Mouse (Mus musculus): ENCODE measurements around the gene Tcaf2.

Gene Tcaf2

DNA sequence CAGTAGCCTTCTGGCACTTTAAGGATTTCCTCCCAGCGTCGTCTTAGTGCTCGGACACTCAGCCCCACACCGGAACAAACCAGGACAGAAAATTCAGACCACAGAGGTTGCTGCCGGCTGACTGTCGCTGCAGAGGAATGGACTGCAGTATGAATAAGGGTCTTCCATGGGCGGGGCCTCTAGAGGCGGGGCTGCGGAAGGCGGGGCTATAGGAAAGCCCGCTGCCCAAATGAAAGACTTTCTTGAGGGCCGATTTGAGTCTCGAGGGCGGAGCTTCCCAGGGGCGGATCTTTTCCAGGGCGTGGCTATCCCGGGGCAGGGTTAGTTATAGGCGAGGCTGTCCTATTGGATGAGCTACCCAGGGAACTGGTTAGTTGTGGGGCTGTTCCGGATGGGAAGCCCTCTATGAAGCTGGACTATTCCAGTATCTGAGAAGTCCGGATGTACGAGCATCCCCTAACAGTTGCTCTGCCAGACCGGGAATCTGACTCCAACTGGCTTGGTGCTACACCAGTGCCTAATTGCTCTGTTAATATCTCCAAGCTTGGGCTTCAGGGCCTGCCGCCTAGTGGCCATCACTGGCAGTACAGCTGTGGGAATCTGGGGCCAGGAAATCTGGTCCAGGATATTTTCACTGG is at the start of gene Tcaf2:
Gene Tcaf2 (minus strand): TSS at position 343 of the 638 bp plus-strand sequence.
- peak; percentile 45 to 70 for DNase-seq (ENCODE audit: low spot score in 2 of 2)

DNA sequence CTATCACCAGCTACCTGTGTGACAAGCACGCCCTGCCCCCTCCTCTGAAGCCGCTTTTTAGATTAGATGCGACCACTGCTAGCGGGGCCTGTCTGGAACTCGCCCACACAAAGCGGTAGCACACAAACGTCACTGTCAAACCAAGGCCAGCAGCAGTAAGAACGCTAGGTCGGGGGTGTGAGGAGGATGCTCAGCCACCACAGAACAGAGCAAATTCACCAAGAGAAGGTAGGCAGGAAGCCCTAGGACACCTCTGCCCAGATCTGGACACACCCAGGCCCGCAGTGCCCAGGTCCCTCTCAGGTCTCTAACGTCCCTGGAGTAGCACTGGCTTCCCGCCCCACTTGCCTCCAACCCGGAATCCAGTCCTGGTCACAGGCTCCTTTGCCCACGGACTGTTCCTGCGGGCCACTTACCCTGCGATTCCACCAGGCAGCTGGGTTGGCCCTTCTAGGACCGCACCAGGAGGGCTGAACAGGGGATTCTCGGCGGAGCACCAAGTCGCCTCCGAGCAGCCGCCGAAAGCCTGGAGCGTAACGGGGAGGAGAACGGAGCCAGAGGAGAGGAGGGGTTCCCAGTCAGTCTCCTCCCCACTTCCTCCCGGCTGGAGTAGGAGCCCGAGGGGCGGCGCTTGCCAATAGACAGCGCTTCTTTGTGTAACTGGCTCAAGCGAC is 47.6 kb upstream of the Tcaf2 start:
- no peak for DNase-seq (ENCODE audit: low spot score in 2 of 2)

DNA sequence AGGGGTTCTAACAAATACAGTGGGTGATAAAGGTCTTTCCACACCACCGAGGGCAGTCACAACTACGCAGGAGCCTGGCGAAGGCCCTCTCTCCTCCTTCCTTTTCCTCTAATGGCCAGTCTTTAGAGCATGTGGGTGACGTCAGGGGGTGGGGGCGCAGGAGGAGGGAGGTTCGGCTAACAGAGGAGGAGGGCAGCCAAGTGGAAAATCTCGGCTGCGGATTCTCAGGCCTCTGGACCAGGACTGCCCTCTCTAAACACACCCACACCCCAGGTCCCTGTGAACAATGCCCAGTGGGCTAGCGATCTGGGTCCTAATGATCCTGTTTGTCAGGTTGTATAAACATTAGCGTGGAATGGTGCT is 47.1 kb upstream of the Tcaf2 start:
- DNase-seq (ENCODE audit: low spot score in 2 of 2): no peak

DNA sequence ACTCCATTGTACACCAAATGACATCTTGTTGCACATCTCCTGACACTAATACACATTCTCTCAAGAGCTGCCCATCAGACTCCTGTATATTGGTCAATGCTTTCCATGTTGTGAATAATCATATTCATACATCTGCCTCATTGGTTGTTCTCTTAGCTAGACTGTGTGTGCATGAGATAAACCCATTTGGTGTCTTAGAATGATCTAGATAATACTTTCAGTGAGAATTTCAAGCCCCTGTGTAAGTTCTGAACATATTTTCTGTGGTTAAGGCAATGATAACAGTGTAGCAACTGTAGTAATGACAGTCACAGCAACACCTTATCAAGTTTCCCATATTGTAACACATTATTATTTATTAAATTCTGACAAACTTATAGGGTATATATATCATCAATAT is 44.7 kb upstream of the Tcaf2 start:
- no peak for DNase-seq (ENCODE audit: low spot score in 2 of 2)

DNA sequence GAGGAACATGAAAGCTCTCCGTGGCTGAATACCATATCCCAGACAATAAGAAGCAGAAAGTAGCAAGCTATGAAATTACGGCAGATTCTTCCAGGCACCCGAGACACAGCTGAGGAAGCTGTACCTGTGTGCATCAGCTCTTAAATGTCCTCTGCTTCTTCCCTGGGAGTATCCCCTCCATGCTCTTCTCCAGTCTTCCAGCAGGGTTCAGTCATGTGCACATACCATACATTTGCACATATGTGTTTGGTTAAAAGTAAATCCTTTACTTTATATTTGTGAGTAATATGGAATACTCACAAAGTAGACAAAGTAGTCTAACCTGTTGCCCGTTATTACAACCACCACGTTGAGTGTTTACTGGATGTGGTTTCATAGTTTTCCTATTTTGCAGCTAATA is 42.9 kb upstream of the Tcaf2 start:
- no peak for DNase-seq (ENCODE audit: low spot score in 2 of 2)

DNA sequence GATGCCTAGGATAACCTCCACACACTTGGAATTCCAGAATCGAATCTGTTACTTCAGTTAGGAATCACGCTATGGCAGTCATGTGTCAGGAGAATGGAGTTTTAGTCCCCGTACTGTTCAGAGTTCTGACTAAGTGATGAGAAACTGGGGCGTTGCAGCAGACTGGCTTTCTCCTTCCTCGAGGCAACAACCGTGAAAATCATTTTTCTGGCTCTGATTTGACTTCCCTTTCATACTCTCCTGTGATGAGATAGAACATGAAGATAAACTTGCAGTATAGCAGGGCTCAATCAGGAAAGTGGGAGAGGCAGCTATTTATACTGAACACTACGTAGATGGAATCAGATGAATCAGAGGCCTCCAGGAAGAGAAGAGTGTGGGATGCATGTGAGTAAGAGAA is 35.0 kb upstream of the Tcaf2 start:
- DNase-seq (ENCODE audit: low spot score in 2 of 2): no peak

DNA sequence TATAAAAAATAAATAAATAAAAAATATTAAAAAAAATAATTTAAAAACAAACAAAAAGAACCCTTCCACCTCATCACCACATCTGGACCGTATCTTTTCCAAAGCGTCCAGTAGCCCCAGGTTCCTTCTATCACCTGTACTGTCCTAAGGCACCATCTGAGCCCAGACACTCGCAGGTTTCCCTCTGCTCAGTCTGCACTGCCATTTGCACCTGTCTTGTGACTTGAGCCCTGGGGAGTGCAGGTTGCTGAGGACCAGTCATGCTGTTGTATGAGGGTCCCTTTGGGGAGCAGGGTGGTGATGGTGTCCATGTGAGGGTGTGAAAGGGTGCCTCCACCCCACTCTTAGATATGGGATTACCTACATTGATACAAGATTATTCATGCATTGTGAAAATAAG is 31.0 kb upstream of the Tcaf2 start:
- no peak for DNase-seq (ENCODE audit: low spot score in 2 of 2)

DNA sequence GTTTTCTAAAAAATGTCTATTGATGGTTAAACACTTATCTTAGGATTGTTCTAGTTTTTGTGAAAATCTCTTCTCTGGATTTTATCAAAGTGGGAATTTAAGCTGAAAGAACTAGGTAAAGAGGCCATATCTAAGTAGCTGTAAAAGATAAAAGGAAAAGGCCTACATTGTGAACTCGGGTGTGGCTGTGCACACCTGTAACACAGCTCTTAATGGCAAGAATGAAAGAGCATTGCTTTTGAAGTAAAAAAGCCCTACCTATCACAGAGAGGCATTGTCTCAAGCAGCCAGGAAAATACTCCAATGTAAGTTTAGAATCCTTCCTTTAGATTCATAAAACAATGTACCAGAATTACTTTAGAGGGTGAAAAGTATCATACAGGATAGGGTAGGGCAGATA is 26.7 kb upstream of the Tcaf2 start:
- no peak for DNase-seq (ENCODE audit: low spot score in 2 of 2)

DNA sequence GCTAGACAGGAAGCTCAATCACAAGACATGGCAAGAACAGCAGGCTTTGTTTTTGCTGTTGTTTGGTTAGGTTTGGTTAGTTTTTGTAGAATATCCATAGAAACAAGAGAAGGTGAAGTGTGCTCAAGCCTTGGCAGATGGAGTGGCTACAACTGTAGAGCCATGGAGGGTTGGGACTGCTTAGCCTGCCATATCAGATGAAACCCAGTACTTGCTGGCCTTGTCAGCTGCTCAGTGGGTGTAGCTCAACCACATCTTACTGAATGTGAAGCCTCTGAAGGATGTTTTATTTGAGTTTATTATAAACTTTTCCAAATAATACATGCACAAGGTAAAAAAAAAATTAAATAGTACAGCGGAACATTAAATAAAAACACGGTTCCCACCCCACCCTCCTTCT is 22.7 kb upstream of the Tcaf2 start:
- no peak for DNase-seq (ENCODE audit: low spot score in 2 of 2)

DNA sequence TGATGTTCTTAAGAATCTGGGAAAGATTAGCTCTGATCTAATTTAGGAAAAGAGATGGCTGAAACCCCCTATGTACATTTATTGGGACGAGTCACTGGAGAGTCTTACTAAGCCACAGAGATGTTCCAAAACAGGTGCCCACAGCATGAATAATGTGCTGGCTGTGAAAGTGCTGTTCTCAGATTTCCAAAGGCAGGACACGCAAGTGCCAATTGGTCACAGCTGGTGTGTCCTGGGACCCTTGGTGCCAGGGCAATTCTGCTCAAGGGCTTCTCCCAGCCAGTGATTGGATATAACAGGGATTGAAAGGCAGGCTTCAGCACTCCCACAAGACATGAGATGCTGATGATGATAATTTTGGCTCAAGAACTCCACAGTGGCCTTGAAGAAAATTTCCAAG is 16.7 kb upstream of the Tcaf2 start:
- no peak for DNase-seq (ENCODE audit: low spot score in 2 of 2)

DNA sequence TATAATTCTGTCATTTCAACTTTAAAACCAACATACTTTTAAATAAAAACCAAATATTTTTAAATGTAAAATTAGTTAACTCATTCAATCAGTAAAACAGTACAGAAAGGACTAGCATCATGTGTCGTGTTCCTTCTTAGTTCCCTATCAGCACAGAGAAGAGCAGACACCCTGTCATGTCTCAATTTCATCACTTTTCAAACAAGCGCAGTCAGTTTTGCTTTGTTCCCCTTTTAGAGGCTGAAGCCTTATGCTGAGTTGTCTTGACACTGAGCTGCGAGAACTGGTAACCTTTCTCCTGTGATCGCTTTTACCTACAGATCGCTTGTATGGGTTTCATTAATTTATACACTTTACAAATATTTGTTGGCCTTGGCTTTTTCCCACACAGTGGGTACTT is 10.7 kb downstream of the Tcaf2 start:
- DNase-seq (ENCODE audit: low spot score in 2 of 2): no peak

DNA sequence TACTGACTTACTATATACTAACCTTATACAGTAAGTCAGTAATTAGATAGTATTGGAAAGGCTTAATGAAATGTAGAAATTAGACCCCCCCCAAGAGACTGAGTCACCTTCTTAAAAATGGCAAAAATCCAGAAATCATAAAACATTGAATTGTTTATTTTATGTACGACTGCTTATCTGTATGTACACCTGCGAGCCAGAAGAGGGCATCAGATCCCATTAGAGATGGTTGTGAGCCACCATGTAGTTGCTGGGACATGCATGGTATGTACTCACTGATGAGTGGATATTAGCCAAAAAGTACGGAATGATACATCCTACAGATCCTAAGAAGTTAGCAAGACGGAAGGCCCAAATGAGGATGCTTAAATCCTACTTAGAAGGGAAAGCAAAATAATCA is 13.7 kb downstream of the Tcaf2 start:
- no peak for DNase-seq (ENCODE audit: low spot score in 2 of 2)

DNA sequence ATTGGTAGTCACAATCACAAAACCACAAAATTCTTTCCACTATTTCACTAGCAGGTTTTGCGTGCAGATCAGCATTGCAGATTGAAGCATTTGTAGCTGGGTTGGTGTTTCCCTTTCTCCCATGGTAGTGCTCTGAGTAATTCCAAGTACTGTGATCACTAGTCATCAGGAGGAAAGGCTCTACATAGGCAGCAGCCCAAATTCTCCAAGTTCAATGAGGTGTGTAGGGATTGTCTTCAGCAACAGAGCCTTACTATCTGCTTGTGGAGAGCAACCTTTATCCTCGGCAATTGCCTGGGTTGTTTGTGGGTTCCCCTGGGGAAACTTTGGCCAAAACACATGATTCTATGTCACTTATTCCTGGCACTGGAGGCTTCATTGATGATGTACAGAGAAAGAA is 28.1 kb downstream of the Tcaf2 start:
- DNase-seq (ENCODE audit: low spot score in 2 of 2): no peak

DNA sequence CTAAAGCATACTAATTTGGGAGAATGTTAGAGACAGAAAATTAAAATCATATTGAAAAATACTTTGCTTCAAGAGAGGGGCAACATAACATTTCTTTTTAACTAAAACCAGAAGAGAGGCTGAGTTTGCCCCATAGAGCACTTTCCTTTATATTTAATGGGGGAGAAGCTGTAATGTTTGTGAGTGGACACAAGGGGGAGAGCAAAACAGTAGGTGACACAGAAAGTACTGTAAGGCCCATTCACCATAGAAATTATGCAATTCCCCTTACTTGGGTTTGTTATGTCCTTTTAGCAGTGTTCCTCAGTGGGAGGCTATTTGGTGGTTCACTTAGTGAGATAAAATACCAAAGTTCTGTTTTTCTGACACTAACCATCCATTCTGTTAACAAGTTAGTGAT is 32.8 kb downstream of the Tcaf2 start:
- no peak for DNase-seq (ENCODE audit: low spot score in 2 of 2)

DNA sequence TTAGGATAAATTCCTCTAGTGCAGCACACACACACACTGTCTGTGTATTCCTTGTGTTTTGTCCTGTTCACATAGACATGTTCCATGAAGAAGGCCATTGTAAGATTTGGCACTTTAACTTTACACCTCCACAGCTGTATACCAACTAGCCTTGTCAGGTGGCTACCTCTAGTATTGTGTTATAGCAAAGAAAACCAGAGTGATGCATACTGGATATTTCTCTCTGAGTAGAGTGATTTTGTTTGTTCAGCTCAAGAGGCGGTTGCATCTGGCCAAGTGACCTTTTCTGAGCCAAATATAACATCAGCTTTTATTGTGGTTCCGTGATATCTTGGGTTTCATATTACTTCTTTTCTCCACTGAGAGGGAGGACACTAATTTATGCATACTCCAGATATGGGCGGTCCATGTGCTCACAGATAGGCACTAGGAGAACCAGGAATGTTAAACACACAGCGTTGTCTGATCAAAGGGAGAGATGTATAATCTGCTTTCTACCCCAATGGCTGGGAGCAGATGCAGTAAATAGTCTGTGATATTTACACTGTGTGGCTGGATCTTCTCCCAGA is 34.0 kb downstream of the Tcaf2 start:
- no peak for DNase-seq (ENCODE audit: low spot score in 2 of 2)

DNA sequence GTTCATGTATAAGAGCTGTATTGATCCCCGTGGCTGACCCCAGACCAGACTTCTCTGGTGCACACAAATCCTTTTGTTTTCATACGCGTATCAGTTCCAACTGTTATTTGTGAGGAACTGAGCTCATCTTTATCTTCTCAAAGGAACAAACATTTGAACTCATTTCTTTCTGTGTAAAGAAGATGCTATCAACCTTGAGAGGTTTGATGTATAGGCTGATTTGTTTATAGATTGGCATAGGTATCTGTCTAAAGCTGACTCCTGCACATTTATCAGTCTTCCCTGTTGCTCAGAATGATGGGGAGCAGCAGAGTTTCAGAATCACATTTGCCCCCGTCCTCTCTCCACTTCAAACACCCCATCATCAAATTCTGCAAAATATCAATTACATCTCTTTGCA is 47.5 kb downstream of the Tcaf2 start, which contains the start of gene Tcaf3:
Gene Tcaf3 (minus strand): TSS at position 101 of the 400 bp plus-strand sequence.
- DNase-seq (ENCODE audit: low spot score in 2 of 2): no peak

DNA sequence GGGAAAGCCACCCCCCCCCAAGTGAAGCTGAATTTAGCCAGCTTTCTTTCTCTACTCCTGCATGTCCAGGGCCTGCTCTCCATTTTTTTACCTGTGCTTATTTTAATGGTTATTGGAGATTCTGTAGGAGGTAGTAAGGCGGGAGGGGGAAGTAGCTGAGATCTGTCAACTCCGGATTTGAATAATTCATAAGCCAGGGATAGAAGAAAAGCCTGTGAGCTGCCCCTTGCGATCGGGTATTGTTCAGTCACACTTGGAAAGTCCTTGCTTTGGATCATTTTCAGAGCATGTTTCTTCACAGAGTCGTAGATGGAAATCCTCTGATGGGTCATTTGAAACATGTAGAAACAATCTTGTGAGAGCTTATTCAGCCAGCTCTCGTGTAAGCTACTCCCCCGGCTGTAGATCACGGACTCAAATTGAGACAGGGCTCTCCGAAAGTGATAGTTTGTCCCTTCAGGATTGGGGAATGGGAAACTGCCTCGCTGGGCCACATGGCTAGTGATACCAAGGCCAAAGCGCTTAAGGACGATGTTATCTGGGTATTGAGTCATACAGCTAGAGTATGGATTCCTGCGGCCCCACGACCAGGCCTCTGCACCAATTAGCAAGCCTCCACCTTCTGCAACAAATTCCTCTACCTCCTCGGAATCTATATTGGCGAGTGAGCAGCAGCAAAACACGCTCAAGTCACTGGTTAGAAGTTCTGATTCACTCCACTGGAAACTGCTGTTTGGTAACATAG is 51.7 kb downstream of the Tcaf2 start:
- no peak for DNase-seq (ENCODE audit: low spot score in 2 of 2)

DNA sequence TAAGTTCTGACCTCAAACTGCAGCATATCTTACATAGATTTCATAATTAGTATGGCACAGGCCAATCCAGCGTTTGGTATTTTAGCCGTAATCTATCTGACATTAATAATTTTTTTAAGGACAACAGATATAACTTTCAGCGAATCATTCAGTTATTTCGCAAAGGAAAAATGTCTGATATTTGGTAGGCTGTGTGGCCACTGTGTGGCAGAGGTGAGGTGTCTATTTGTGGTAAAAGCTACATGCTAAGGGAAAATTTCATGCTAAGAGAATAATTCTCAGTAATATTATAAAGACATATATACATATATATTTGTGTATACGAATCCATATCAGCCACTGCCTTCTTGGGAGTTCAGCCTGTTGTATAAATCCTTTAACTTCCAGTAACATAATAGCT is 58.5 kb downstream of the Tcaf2 start:
- no peak for DNase-seq (ENCODE audit: low spot score in 2 of 2)

DNA sequence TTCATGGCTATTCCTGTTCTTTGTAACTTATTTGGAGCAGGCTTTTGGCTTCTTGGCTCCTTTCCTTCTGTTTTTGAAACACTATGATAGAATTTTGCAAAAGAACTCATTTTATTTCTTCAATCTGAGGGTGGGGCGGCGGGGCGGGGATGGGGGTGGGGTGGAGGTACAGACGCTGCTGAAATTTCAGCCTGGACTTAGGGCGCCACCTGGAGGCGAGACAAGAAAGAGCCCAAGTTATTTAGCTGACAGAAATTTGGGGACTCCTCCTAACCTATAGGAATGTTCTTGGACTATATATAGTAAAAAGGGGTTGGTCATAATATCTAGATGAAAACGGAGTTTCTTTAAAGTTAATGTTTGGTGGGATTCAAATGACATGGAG is 61.6 kb downstream of the Tcaf2 start:
- DNase-seq (ENCODE audit: low spot score in 2 of 2): peak; percentile 27 to 77

DNA sequence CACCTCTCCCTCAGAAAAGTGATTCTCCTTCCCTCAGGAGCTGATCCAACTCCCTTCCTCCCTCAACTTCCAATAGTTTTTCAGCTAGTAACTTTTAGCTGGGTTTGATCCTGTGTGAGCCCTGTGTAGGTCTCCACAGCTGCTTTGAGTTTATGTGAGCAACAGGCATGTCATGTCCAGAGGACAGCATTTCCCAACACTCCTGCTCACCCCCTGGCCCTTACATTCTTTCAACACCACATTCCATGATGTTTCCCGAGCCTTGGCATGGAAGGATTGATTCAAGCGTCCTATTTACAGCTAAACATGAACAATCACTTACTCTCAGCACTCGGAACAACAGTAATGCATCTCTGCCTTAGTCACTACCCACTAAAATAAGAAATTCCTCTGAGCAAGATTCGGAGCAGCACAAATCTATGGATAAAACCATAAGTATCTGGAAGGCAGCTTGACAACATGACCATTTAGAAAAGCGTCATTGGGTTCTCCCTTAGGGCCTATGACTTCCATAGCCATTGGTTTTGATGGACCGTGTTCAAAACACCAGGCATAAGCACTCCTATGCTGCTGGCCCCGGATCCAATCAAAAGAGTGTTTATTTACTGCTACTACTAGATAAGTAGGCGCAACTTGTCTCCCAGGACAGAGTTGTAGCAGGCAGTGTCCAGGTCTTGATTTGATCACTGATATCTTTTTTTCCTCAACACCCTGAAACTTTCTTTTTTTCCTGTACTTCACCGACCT is 62.1 kb downstream of the Tcaf2 start:
- DNase-seq (ENCODE audit: low spot score in 2 of 2): no peak

DNA sequence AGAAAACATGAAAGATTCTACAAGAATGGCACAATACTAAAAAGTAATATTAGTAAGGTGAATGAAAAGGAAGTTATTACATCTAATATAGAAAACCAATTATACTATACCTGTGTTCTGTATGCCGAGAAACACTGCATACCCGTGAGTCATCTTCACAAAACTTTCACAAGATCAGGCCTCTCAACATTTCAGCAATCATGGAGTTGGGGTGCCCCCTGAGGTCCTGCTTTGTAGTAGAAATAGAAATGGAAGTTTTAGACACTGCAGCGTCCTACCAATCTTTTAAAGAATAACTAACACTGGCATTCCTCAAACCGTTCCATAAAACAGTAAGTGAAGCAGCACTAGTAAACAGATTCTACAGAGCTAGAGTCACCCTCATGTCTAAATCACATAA is 66.4 kb downstream of the Tcaf2 start:
- no peak for DNase-seq (ENCODE audit: low spot score in 2 of 2)

DNA sequence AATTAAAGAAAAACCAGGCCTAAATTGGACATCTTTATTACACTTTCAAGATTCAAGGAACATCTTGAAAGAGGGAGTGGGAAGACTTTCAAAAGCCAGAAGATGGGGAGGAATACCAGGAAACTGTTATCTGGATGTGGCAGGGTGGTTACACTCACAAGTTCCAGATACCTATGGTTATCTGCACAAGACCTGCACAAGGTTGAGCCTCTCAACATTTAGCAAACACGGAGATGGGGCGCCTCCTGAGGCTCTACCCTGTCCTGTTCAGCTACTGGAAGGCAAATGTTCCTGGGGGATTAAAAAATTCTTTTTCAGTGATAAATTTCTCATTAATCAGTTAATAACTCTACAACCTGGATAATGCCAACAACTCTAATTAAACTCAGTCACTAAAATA is 67.6 kb downstream of the Tcaf2 start:
- DNase-seq (ENCODE audit: low spot score in 2 of 2): no peak

All from spleen, postnatal 4 days (tissue).